Mouse (Mus musculus) frontal cortex, postnatal 14 days (tissue): ENCODE data around the gene Acsbg1.
"Not testable (repeated sequence)": the region's sequence is repeated elsewhere in the genome, so short reads cannot be mapped to it uniquely, and the experiment has no call there.

ENCODE experiments used
- DNase-seq, 2 experiments: peaks; one replicate each; pipeline ENCODE4 v3.0.0; 2022; ENCODE audit warnings: low spot score in 2 of 2

Gene Acsbg1

GRCm38 (mm10) chr9:54614182-54614850, 47.4 kb downstream of the Acsbg1 start:
- DNase-seq = no peak

- no peak for DNase-seq
Measured at GRCm38 (mm10) chr9:54612781-54613191, 48.9 kb downstream of the Acsbg1 start.

- peak in 1 of 2 experiments; percentile 38 for DNase-seq
Measured at GRCm38 (mm10) chr9:54604886-54605285, 56.8 kb downstream of the Acsbg1 start.

GRCm38 (mm10) chr9:54604131-54604654, 57.5 kb downstream of the Acsbg1 start:
- no peak for DNase-seq

GRCm38 (mm10) chr9:54602916-54603315, 58.8 kb downstream of the Acsbg1 start:
- no peak for DNase-seq

DNA sequence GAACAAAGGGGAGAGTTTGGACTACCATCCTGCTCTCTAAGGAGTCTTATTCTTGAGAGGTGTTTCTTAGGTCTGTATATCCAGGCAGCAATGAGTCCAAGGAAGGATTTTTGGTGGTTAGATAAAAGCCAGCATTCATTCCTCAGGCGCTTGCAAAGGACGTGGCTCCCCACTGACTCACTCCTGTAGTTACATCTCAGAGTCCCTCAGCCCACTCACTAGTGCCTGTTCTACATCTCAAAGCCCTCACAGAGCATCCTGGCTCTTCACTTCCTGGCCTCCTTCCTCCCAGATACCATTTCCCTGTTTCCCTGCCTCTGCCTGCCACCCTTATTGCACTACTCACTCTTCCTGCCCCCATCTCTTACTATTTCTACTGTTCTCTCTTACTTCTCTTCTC, 59.3 kb downstream of the Acsbg1 start:
- no peak for DNase-seq

DNA sequence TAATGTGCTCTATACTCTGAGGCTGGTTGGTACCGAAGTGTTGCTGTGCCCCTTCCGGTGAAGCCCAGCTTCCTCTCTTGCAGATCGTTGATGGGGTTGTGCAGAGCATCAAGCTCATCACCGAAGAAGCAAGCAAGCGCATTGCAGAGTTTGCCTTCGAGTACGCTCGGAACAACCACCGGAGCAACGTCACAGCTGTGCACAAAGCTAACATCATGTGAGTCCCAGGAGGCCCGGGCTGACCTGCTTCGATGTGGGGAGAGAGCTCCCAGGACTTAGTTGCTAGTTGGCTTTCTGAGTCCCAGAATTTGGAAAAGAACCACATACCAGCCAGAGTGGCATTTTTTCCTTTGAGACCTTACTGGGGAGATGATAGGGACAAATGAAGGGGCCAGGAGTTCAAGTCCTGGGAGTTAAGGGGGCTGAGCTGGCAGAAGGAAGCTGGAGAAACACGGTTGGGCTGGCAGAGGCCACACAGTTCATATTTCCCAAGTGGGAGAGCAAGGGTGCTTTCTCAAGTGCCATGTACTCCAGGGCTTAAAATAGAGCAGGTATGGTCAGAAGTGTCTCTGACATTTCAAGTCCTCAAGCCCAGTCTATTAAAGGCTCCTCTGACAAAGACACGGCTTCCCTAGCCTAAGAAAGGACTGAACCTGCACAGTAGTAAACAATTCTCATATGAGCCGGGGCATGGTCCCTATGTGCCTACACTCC, 64.8 kb downstream of the Acsbg1 start:
- no peak for DNase-seq

DNA sequence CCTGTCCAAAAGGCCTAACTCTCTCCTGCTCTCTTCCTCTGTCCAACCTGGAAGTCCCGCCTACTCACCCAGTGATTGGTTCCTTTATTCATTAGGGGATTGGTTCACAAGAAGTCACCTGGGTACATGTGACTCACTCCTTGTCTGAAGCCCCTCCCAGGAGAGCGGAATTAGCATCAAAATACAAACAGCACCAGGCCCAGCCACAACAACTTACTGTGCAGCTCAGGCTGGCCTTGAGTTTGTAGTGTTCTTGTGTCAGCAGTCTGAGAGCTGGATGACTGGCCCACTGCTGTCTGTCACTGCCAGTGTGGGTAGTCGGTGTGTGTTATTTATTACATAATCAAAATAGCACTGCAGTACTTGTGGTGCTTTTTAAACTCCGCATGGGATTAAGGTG, 68.0 kb downstream of the Acsbg1 start:
- not testable (repeated sequence) for DNase-seq

DNA sequence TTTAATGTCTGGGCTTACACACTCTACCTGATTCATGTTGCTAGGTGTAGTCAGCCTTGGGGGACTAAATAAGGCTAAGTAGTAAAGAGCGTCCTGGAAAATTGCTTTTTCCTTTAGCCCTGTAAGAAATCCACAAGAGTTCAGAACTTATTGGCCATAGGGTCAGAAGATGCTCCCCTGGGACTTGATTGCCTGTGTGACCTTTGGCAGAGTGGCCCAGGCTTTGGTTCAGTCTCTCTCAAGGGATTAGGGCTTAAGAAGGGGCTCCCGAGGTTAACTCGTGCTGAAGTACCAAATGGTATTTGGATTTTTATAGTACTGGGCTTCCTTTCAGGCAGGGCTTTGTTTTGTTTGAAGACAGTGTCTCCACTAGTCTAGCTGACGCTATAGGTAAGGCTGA, 73.8 kb downstream of the Acsbg1 start:
- DNase-seq = no peak

DNA sequence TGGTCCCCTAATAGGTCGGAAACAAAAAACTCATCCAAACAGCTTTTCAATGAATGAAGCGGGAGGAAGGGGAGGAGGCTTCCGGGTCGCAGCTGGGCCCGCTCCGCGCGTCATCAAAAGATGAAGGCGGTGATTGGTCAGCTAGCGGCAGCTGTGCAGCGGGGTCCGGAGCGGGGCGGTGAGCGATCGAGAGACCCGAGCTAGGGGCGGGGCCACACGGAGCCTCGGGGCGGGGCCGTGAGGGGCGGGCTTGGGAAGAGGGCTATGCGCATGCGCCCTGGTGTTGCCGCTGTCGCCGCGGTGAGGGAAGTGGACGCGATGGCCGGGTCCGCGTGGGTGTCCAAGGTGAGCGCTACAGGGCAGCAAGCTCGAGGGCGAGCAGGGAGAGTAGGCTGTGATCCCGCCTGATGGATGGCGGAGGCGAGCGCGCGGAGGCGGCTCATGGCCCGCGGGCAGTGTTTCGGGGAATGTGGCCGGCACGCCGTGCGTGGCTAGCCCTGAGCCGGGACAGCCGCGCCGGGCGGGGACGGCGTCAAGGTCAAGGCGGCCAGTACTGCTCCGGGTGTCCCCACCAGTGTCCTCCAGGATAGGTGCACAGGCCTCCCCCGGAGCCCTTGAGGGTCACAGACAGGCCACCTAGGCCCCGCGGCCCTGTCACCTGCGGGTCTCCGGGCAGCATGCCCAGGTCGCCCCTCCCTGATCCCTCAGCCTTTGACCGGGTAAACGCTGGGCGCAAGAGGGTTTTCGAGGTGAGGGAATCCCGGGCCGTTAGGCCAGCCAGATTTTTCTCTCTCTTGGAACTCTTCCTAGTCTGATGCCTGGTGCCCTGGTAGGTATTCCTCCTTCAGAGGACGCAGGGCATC, 75.2 kb downstream of the Acsbg1 start, which contains the start of gene Idh3a:
Gene Idh3a, plus strand, starts transcription at position 136 of the 863 bp plus-strand sequence.
- DNase-seq = peak; percentile 96 to 97

- DNase-seq = no peak
Measured at GRCm38 (mm10) chr9:54585839-54586198, 75.9 kb downstream of the Acsbg1 start.

DNA sequence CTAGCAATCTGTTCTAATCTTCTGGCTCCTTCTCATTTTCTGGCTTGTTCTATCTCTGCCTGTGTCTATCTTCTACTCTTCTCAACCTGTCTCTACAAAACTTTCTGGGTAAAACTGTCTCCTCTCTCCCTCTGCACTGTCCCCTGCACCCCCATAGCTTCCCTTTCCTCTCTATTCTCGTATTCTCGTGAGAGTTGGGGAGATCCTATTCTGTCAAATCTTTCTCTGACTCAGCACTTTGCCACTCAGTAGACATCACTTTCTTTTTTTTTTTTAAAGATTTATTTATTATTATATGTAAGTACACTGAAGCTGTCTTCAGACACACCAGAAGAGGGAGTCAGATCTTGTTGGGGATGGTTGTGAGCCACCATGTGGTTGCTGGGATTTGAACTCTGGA, 77.5 kb downstream of the Acsbg1 start:
- DNase-seq = not testable (repeated sequence)

DNA sequence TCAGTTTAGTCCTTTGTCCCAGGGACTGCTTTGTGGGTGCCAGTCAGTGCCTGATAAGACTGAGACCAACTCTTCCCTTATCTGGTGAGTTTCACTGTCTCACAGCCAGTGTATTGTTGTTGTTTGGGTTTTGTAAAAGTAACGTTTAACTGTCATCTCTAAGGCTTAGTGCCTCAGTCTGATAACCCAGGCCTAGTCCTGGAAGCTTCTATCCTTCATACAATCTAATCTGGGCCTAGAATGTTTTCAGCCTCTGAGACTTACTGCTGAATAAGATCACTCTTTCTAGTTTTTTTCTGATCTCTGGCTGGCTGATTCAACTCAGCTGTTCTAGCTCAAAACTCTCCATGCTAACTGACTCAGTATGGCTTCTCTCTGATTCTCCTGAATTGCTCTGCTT, 78.0 kb downstream of the Acsbg1 start:
- DNase-seq = no peak

DNA sequence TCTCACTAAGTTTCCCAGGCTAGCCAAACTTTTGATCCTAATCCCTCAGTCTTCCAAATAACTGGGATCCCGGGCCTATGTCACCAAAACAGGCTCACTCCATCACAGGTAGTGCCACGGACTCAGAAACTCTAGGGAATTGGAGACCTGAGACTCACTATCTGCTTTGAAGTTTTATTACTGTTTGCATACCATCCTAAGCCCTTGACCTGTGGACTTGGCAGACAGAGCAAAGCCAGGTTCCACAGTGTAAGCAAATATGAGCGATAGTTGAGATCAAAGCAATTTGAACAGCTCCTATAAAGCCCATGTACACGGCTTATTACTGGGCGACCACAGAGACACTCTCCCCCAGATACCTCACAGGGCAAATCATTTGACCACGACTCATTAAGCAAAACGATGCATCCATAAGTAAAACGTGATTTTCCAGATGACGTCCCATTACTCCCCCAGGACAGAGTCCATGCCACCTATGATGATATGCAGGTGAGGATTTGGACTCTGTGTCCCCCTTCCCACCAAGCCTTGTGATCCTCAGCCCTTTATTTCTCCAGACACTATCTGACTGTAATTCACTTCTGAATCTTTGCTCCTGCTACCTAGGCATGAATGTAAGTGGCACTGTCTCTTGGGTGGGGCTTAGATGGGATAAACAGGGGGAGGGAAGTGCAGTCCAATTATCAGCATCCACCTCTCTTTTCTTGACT, 90.4 kb downstream of the Acsbg1 start:
- DNase-seq = no peak

DNA sequence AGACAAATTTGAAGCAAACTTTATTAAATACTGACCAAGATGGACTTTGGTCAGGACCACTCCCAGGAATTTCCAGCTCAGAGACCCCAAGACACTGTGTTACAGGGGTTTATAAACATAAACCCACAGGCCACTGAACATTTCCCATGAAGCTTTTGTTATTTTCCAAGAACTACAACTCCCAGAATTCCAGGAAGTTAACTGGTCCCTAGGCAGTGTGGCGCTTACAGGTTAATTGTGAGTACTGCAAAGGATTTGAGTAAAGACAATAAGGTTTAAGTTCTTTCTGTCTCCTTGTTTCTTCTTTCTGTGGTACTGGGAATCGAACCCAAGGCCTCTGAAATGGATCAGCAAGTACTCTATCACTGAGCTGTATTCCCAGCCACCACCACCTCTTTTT, 92.9 kb downstream of the Acsbg1 start:
- no peak for DNase-seq

DNA sequence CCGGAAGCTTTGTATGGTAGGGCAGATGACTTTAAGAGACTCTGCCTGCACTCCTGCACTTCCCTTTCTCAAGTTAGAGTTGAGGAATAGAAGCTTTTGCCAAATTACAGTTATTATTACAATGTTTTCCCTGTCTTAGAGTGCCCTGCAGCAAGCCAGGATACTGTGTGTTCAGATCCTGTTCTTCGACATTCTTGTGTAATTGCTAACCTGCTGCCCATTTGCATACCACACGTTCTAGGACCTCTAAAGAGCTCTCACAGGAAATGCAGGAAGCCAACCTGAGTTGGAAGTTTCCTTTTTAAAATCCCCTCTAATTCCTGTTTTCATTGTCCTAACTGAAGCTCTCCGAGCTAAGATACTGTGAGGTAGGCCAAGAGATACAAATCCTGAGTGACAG, 94.7 kb downstream of the Acsbg1 start:
- DNase-seq = no peak

GRCm38 (mm10) chr9:54560831-54561601, 100.7 kb downstream of the Acsbg1 start:
- DNase-seq = no peak

DNA sequence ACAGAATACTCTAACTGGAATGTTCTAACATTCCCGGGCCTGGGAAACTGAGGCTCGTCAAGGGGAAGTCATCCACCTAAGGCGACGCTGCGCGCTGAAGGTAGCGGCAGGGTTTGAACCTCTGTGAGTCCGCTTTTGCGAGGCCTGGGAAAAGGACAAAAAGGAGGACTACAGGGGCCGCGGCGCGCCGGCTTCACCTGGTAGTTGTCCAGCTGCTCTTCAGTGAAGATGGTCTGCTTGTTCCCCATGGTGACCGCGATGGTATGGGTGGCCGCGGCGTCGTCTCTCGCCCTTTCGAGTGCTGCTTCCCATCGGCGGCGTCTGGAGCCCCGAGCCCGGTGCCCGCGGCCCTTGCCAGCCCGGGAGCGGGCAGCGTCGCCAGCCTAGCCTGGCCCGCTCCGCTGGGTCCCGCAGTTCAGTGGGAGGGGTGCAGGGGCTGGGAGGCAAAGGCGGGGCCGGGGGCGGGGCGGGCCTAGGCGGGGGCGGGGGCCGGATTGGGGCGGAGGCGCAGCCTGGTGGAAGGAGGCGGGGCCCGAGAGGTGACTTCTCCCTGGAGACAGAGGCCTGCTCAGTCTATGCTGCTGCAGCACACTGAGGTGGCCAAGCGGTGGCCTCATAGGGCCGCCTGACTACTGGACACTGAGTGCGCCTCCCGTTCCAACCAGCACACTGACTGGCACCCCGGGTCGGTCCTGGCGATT, 101.7 kb downstream of the Acsbg1 start, which contains the start of gene Cib2:
Gene Cib2, minus strand, starts transcription at position 448 of the 701 bp plus-strand sequence.
- peak; percentile 52 to 53 for DNase-seq

DNA sequence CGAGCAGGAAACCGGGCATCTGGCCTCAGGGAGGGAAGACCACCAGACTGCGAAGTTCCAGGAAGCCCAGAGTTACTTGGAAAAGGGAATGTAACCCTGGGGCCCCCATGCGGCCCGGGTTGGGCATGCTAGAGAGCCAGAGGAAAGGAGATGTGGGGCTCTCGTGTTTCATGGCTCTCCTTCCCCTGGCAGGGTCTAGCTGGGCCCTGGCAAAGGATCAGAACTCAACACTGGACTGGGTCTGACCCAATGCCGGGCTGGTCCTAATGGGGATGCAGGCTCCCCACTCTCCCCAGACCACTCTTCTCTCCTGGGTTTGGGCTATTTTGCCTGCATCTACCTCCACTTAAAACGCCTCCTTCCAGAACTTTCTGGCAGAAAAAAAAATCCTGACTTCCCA, 102.9 kb downstream of the Acsbg1 start:
- no peak for DNase-seq

DNA sequence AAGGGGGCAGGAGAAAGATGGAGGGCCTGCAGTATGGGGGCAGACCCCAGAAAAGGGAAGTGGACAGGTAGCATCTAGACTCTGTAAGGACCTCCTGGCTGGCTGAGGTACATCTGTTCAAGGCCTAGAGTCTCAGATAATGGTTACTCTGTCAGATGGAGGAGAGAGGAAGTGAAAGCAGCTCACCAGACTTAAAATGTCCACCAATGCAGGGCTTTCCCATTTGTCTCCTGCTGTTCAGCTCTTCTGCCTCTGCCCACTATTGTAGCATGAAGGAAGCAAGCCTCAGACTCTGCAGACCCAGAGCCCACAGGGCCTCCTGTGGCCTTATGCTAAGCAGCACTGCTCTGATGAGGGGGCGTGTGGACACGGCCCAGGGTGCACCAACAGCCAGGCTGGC, 106.6 kb downstream of the Acsbg1 start:
- DNase-seq = no peak
